Mouse (Mus musculus): ENCODE data around the gene Bmp3. TPM values are rescaled to one million over a fixed set of nuclear protein-coding genes. Genes with fewer than 3 reads are reported as not detected.

The Bmp3 gene
- total RNA-seq, 2 experiments from 2014 or later: not detected

GRCm38 (mm10) chr5:98900926-98901325 lies 46.7 kb downstream of the Bmp3 start:
- no peak for ATAC-seq (ENCODE audit: poor library complexity, severe bottlenecking)

GRCm38 (mm10) chr5:98902339-98902738 lies 48.1 kb downstream of the Bmp3 start:
- ATAC-seq (ENCODE audit: poor library complexity, severe bottlenecking): no peak

- no peak for ATAC-seq (ENCODE audit: poor library complexity, severe bottlenecking)
Observed at GRCm38 (mm10) chr5:98918716-98919115, 64.5 kb downstream of the Bmp3 start.

- ATAC-seq (ENCODE audit: poor library complexity, severe bottlenecking): no peak
Observed at GRCm38 (mm10) chr5:98921608-98922007, 67.4 kb downstream of the Bmp3 start.

- ATAC-seq (ENCODE audit: poor library complexity, severe bottlenecking): no peak
Observed at GRCm38 (mm10) chr5:98922921-98923320, 68.7 kb downstream of the Bmp3 start.

Other genes with a start within 250 kb of the Bmp3 start
- gene Prkg2, start 182.9 kb downstream of the Bmp3 start, total RNA-seq (2015): not detected in 2 replicates
- gene Prkg2, start 182.9 kb downstream of the Bmp3 start, total RNA-seq (2017): not detected in 2 replicates